Mouse (Mus musculus): ENCODE measurements around the gene Celf6. TPM values are rescaled to one million over a fixed set of nuclear protein-coding genes. Genes with fewer than 3 reads are reported as not detected.

Gene Celf6
- total and polyA plus RNA-seq, 3 experiments, result 0.13 TPM; not detected in 2

DNA sequence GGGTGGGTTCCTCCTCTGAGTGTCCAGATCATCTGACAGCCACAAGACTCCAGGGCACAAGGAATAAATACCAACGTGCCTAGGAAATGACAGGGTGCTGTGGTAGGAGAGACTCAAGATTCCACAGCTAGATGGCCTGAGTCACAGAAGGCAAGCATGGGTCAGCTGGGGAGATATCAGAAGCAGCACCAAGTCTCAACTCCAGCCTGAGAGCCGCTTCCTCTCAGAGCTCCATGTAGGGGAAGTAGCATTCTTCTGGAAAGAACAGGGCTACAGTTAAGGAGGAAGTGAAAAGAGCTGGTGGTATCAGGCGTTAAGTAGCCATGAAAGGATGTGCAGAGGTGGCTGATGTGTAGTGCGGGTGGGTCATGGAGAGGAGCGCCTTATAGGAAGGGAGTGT is 33.0 kb upstream of the Celf6 start:
- no peak overlapping the region for H3K9ac ChIP-seq (ENCODE audit: control insufficient read depth, low read depth, low read length, poor library complexity, severe bottlenecking)
- peak; percentile 82 for DNase-seq (ENCODE audit: low read depth, low spot score)
- H3K27me3 ChIP-seq (ENCODE audit: control insufficient read depth in 1 of 2, insufficient read depth in 2 of 2, low read length in 2 of 2), result no peaks in the 10 kb centered on the region
- TF ChIP-seq MAX (IDR thresholded peaks at IDR 0.05; ENCODE audit: low read length) (0 out of 2 replicates have a peak, but pooled peaks have one; percentile 34), POLR2AphosphoS5 (IDR thresholded peaks at IDR 0.05; ENCODE audit: borderline replicate concordance, low read depth, low read length) (no peak), EP300 (IDR thresholded peaks at IDR 0.05; ENCODE audit: low read depth in 1 of 2, low read length in 2 of 2) (peak; percentile 46 to 71; a peak in 3 of 4 replicates), ZNF384 (IDR thresholded peaks at IDR 0.05; ENCODE audit: low read depth, low read length) (no peak), RCOR1 (IDR thresholded peaks at IDR 0.05; ENCODE audit: low read depth, low read length) (peak; percentile 48; the same call in 1 of the 2 replicates), POLR2A (IDR thresholded peaks at IDR 0.05; ENCODE audit: control insufficient read depth in 1 of 2, insufficient read depth in 1 of 2, low read depth in 1 of 2, low read length in 2 of 2, poor library complexity in 1 of 2) (no peak), GATA1 (IDR thresholded peaks at IDR 0.05; ENCODE audit: low read depth, low read length) (peak; percentile 31; the same call in 1 of the 2 replicates)
- peaks cover 0 to 38% of the 10 kb centered on the region in 2 experiments; a peak in 2 of 4 replicates for H3K36me3 ChIP-seq (ENCODE audit: control insufficient read depth in 1 of 2, insufficient read depth in 2 of 2, low read length in 2 of 2)
- peaks cover 15 to 48% of the 10 kb centered on the region in 2 experiments for H3K4me1 ChIP-seq (ENCODE audit: control insufficient read depth in 1 of 2, insufficient read depth in 2 of 2, low read length in 2 of 2)
- H3K9me3 ChIP-seq (replicated peaks; ENCODE audit: insufficient read depth, low read length), result no peaks in the 10 kb centered on the region
- H3K4me3 ChIP-seq (ENCODE audit: control insufficient read depth in 1 of 2, insufficient read depth in 1 of 2, low read depth in 2 of 2, low read length in 2 of 2), result no peak overlapping the region
- H3K27ac ChIP-seq (ENCODE audit: control insufficient read depth, low read depth, low read length), result peak overlapping the region; percentile 28; the same call in 1 of the 2 replicates
- peaks cover 26% of the 10 kb centered on the region for H3K79me2 ChIP-seq (ENCODE audit: control insufficient read depth, insufficient read depth, low read length, poor library complexity)

DNA sequence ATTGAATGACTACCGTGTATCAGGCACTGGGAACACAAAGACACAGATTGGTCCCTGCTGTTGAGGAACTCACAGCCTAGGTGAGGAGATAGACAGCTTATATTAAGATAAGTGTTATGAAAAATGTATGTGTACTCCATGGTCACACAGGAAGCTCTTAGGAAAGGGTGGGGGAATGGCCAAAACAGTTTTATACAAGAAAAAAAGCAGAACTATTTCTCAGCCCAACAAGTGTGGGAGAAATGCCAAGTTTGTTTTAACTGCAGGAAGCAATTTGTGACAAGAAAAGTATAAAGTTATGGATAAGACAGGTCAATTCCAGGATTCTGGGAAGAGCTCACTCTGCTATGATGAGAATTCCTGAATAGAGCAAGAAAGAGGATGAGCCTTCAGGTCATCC is 29.8 kb upstream of the Celf6 start:
- DNase-seq (ENCODE audit: low read depth, low spot score), result peak; percentile 85
- H3K27me3 ChIP-seq (ENCODE audit: control insufficient read depth in 1 of 2, insufficient read depth in 2 of 2, low read length in 2 of 2), result no peaks in the 10 kb centered on the region
- H3K9me3 ChIP-seq (replicated peaks; ENCODE audit: insufficient read depth, low read length), result no peaks in the 10 kb centered on the region
- H3K4me3 ChIP-seq (ENCODE audit: control insufficient read depth in 1 of 2, insufficient read depth in 1 of 2, low read depth in 2 of 2, low read length in 2 of 2), result no peak overlapping the region
- peaks cover 7 to 36% of the 10 kb centered on the region in 2 experiments for H3K4me1 ChIP-seq (ENCODE audit: control insufficient read depth in 1 of 2, insufficient read depth in 2 of 2, low read length in 2 of 2)
- H3K9ac ChIP-seq (ENCODE audit: control insufficient read depth, low read depth, low read length, poor library complexity, severe bottlenecking), result no peak overlapping the region
- peaks cover 0 to 30% of the 10 kb centered on the region in 2 experiments; a peak in 2 of 4 replicates for H3K36me3 ChIP-seq (ENCODE audit: control insufficient read depth in 1 of 2, insufficient read depth in 2 of 2, low read length in 2 of 2)
- no peak for TF ChIP-seq POLR2AphosphoS5 (IDR thresholded peaks at IDR 0.05; ENCODE audit: borderline replicate concordance, low read depth, low read length)
- no peak for TF ChIP-seq TAL1 (IDR thresholded peaks at IDR 0.05; ENCODE audit: low read length)
- no peak for TF ChIP-seq ZC3H11A (IDR thresholded peaks at IDR 0.05; ENCODE audit: low read depth, low read length)
- TF ChIP-seq GABPA (IDR thresholded peaks at IDR 0.05; ENCODE audit: low read depth, low read length), result no peak
- TF ChIP-seq MAX (IDR thresholded peaks at IDR 0.05; ENCODE audit: low read length), result no peak
- TF ChIP-seq ZMIZ1 (IDR thresholded peaks at IDR 0.05; ENCODE audit: low read depth, low read length), result no peak
- no peak for TF ChIP-seq ZKSCAN1 (IDR thresholded peaks at IDR 0.05; ENCODE audit: low read depth, low read length)
- no peak for TF ChIP-seq MYC (IDR thresholded peaks at IDR 0.05; ENCODE audit: low read depth, low read length)
- TF ChIP-seq UBTF (IDR thresholded peaks at IDR 0.05; ENCODE audit: borderline replicate concordance, insufficient read depth, low read depth, low read length), result no peak
- TF ChIP-seq MXI1 (IDR thresholded peaks at IDR 0.05; ENCODE audit: low read depth, low read length), result no peak
- TF ChIP-seq RAD21 (IDR thresholded peaks at IDR 0.05; ENCODE audit: low read depth, low read length), result no peak
- no peak for TF ChIP-seq BHLHE40 (IDR thresholded peaks at IDR 0.05; ENCODE audit: borderline replicate concordance, low read depth, low read length)
- no peak for TF ChIP-seq POLR2A (IDR thresholded peaks at IDR 0.05; ENCODE audit: control insufficient read depth in 1 of 2, insufficient read depth in 1 of 2, low read depth in 1 of 2, low read length in 2 of 2, poor library complexity in 1 of 2)
- TF ChIP-seq MAFK (IDR thresholded peaks at IDR 0.05; ENCODE audit: borderline replicate concordance, low read depth, low read length), result no peak
- TF ChIP-seq MAZ (IDR thresholded peaks at IDR 0.05; ENCODE audit: low read depth, low read length), result peak; percentile 44; the same call in 1 of the 2 replicates
- peak; percentile 30; the same call in 1 of the 2 replicates for TF ChIP-seq SIN3A (IDR thresholded peaks at IDR 0.05; ENCODE audit: low read length)
- TF ChIP-seq KAT2A (conservative IDR thresholded peaks at IDR 0.05; ENCODE audit: low read depth, low read length), result no peak
- TF ChIP-seq RCOR1 (IDR thresholded peaks at IDR 0.05; ENCODE audit: low read depth, low read length), result peak; percentile 49; the same call in 1 of the 2 replicates
- TF ChIP-seq EP300 (IDR thresholded peaks at IDR 0.05; ENCODE audit: low read depth in 1 of 2, low read length in 2 of 2), result peak; percentile 44 to 77; a peak in 3 of 4 replicates
- TF ChIP-seq JUND (IDR thresholded peaks at IDR 0.05; ENCODE audit: low read depth, low read length), result no peak
- peak; percentile 45; the same call in 1 of the 2 replicates for TF ChIP-seq ETS1 (IDR thresholded peaks at IDR 0.05; ENCODE audit: low read depth, low read length)
- TF ChIP-seq ZNF384 (IDR thresholded peaks at IDR 0.05; ENCODE audit: low read depth, low read length), result peak; percentile 61
- no peak for TF ChIP-seq CHD1 (IDR thresholded peaks at IDR 0.05; ENCODE audit: low read depth, low read length)
- TF ChIP-seq CHD2 (IDR thresholded peaks at IDR 0.05; ENCODE audit: low read length), result no peak
- TF ChIP-seq ELF1 (IDR thresholded peaks at IDR 0.05; ENCODE audit: low read depth, low read length), result no peak; the same call in 1 of the 2 replicates
- TF ChIP-seq TBP (IDR thresholded peaks at IDR 0.05; ENCODE audit: low read depth, low read length), result no peak
- TF ChIP-seq NELFE (IDR thresholded peaks at IDR 0.05; ENCODE audit: low read depth, low read length), result no peak
- H3K27ac ChIP-seq (ENCODE audit: control insufficient read depth, low read depth, low read length), result peak overlapping the region; percentile 28; the same call in 1 of the 2 replicates
- H3K79me2 ChIP-seq (ENCODE audit: control insufficient read depth, insufficient read depth, low read length, poor library complexity), result peaks cover 5% of the 10 kb centered on the region

All from MEL (cell line).